Mouse (Mus musculus): ENCODE results near the gene Nrxn3. TPM values are rescaled to one million over a fixed set of nuclear protein-coding genes. Genes with fewer than 3 reads are reported as not detected.

The Nrxn3 gene
- polyA plus RNA-seq, 1 experiment from 2014 or later = 2.7 TPM

DNA sequence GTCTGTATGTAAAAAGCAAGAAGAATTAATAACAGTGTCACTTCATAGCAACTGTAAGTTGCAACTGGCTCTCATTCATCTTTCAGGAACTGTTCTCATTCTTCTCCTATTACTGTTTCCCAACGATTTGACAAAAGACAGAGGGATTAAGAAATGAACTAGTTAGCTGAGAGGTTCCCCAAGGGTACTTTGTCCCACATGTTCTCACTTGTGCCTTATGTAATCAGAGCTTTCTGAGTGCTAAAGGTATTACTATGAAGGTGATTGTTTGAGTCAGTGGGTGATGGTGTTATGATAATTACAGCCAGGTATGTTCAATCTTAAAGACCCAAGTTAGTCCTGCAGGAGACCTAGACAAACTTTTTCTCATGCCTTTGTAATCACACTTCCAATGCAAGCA lies 918.8 kb downstream of the Nrxn3 start:
- Histone ChIP-seq H3K4me2 (no peak overlapping the region), H3K27ac (no peak overlapping the region), H3K4me1 (no peaks in the 10 kb centered on the region), H3K27me3 (no peaks in the 10 kb centered on the region), H3K9ac (no peak overlapping the region), H3K36me3 (no peaks in the 10 kb centered on the region), H3K9me3 (no peaks in the 10 kb centered on the region), H3K4me3 (no peak overlapping the region)
- no peak for ATAC-seq (ENCODE audit: borderline replicate concordance, extremely low read depth, low FRiP score, low TSS enrichment)
- 20% methylated on average over 1 of the region's 1 CpGs for whole genome bisulfite sequencing

DNA sequence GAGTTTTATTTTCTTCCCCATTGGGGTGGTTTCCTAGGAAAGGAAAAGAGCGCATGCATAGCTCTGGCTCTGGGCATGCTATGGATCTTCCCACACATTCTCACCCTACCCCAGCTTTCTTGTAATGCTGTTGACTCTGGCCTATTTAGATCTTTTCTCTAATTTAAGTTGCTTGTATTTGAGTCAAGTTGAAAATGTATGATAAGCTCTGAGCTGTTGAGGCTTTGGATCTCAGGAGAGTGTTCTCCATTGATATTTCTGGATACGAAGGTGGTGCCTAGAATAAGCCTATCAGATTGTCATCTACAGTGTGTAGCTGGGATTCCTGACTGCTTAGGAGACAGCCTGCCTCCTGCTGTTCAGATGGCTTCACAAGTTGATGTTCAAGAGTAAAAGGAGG lies 930.5 kb downstream of the Nrxn3 start:
- no peak for ATAC-seq (ENCODE audit: borderline replicate concordance, extremely low read depth, low FRiP score, low TSS enrichment)
- H3K36me3 ChIP-seq = no peaks in the 10 kb centered on the region
- no peak overlapping the region for H3K27ac ChIP-seq
- H3K4me1 ChIP-seq = no peaks in the 10 kb centered on the region
- H3K4me2 ChIP-seq = no peak overlapping the region
- no peak overlapping the region for H3K4me3 ChIP-seq
- no peak overlapping the region for H3K9ac ChIP-seq
- no peaks in the 10 kb centered on the region for H3K27me3 ChIP-seq
- no peaks in the 10 kb centered on the region for H3K9me3 ChIP-seq
- 79% methylated on average over 2 of the region's 2 CpGs for WGBS

- Histone ChIP-seq H3K27me3 (no peaks in the 10 kb centered on the region), H3K27ac (no peak overlapping the region), H3K4me3 (no peak overlapping the region), H3K36me3 (no peaks in the 10 kb centered on the region), H3K9me3 (no peaks in the 10 kb centered on the region), H3K4me1 (no peaks in the 10 kb centered on the region), H3K4me2 (no peak overlapping the region), H3K9ac (no peak overlapping the region)
- ATAC-seq (ENCODE audit: borderline replicate concordance, extremely low read depth, low FRiP score, low TSS enrichment) = no peak
- WGBS = 73% methylated on average over 3 of the region's 3 CpGs
Measured at GRCm38 (mm10) chr12:89661219-89661618, 938.5 kb downstream of the Nrxn3 start.

- no peak for ATAC-seq (ENCODE audit: borderline replicate concordance, extremely low read depth, low FRiP score, low TSS enrichment)
- no peak overlapping the region for H3K27ac ChIP-seq
- H3K36me3 ChIP-seq = no peaks in the 10 kb centered on the region
- H3K4me1 ChIP-seq = no peaks in the 10 kb centered on the region
- H3K27me3 ChIP-seq = no peaks in the 10 kb centered on the region
- no peak overlapping the region for H3K4me2 ChIP-seq
- no peaks in the 10 kb centered on the region for H3K9me3 ChIP-seq
- no peak overlapping the region for H3K4me3 ChIP-seq
- H3K9ac ChIP-seq = no peak overlapping the region
- 58% methylated on average over 2 of the region's 2 CpGs for WGBS
Measured at GRCm38 (mm10) chr12:89668856-89669255, 946.2 kb downstream of the Nrxn3 start.

DNA sequence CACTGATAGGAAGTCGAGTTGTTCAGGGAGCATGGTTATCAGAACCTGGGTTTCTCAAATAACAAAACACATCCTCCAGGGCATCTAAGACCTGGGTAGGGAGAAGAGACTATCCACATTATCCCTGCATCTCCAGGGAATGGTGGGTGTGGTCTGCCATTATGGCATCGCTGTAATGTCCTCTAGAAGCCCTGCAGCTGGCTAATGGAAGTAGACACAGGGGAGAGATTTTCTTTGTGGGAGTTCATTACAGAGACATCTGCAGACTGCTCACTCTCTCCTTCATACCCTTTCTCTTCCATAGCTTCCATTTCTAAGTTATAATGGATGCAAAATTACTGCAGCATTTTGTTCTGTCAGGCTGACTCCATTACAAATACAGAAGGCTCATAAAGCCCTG lies 950.1 kb downstream of the Nrxn3 start:
- H3K27me3 ChIP-seq = no peaks in the 10 kb centered on the region
- 68% methylated on average over 2 of the region's 2 CpGs for WGBS
- no peaks in the 10 kb centered on the region for H3K9me3 ChIP-seq
- H3K4me1 ChIP-seq = no peaks in the 10 kb centered on the region
- H3K9ac ChIP-seq = no peak overlapping the region
- H3K27ac ChIP-seq = no peak overlapping the region
- H3K4me3 ChIP-seq = no peak overlapping the region
- no peak for ATAC-seq (ENCODE audit: borderline replicate concordance, extremely low read depth, low FRiP score, low TSS enrichment)
- H3K36me3 ChIP-seq = no peaks in the 10 kb centered on the region
- H3K4me2 ChIP-seq = no peak overlapping the region

GRCm38 (mm10) chr12:89685633-89686032 lies 963.0 kb downstream of the Nrxn3 start:
- Histone ChIP-seq H3K4me1 (no peaks in the 10 kb centered on the region), H3K9ac (no peak overlapping the region), H3K4me2 (no peak overlapping the region), H3K9me3 (no peaks in the 10 kb centered on the region), H3K36me3 (no peaks in the 10 kb centered on the region), H3K27me3 (no peaks in the 10 kb centered on the region), H3K4me3 (no peak overlapping the region), H3K27ac (no peak overlapping the region)
- no peak for ATAC-seq (ENCODE audit: borderline replicate concordance, extremely low read depth, low FRiP score, low TSS enrichment)
- 56% methylated on average over 2 of the region's 2 CpGs for WGBS

GRCm38 (mm10) chr12:89689086-89689485 lies 966.4 kb downstream of the Nrxn3 start:
- 86% methylated on average over 7 of the region's 7 CpGs for WGBS
- H3K4me1 ChIP-seq = no peaks in the 10 kb centered on the region
- H3K27me3 ChIP-seq = no peaks in the 10 kb centered on the region
- H3K4me3 ChIP-seq = no peak overlapping the region
- no peaks in the 10 kb centered on the region for H3K9me3 ChIP-seq
- no peak overlapping the region for H3K27ac ChIP-seq
- no peaks in the 10 kb centered on the region for H3K36me3 ChIP-seq
- H3K9ac ChIP-seq = no peak overlapping the region
- ATAC-seq (ENCODE audit: borderline replicate concordance, extremely low read depth, low FRiP score, low TSS enrichment) = no peak
- no peak overlapping the region for H3K4me2 ChIP-seq

DNA sequence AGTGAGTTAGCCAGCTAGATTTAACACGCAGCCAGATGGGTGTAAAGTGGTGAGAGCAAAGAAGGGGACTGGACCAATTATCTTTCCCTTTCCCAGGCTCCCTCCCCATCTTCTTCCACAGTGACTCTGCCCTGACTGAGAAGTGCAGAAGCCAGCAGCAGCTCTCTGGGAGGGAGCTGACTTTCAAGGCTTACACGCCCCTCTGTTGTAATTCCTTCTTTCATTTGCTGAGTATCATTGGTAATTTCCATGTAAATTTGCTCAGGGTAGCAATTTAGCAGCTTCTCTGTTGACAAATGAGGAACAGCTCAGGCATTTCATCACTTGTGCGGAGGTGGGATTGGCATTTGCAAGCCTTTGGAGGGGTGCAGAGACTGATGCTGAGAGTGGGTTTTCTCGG lies 976.8 kb downstream of the Nrxn3 start:
- 30% methylated on average over 4 of the region's 4 CpGs for WGBS
- Histone ChIP-seq H3K27ac (no peak overlapping the region), H3K4me2 (no peak overlapping the region), H3K36me3 (no peaks in the 10 kb centered on the region), H3K4me3 (no peak overlapping the region), H3K4me1 (no peaks in the 10 kb centered on the region), H3K27me3 (no peaks in the 10 kb centered on the region), H3K9me3 (no peaks in the 10 kb centered on the region), H3K9ac (no peak overlapping the region)
- ATAC-seq (ENCODE audit: borderline replicate concordance, extremely low read depth, low FRiP score, low TSS enrichment) = no peak

- Histone ChIP-seq H3K27me3 (no peaks in the 10 kb centered on the region), H3K4me3 (no peak overlapping the region), H3K27ac (no peak overlapping the region), H3K36me3 (no peaks in the 10 kb centered on the region), H3K4me2 (no peak overlapping the region), H3K9me3 (no peaks in the 10 kb centered on the region), H3K4me1 (no peaks in the 10 kb centered on the region), H3K9ac (no peak overlapping the region)
- ATAC-seq (ENCODE audit: borderline replicate concordance, extremely low read depth, low FRiP score, low TSS enrichment) = peak; percentile 52; the same call in 1 of the 2 replicates
- whole genome bisulfite sequencing = 31% methylated on average over 3 of the region's 3 CpGs
Measured at GRCm38 (mm10) chr12:89700937-89701458, 978.3 kb downstream of the Nrxn3 start.

DNA sequence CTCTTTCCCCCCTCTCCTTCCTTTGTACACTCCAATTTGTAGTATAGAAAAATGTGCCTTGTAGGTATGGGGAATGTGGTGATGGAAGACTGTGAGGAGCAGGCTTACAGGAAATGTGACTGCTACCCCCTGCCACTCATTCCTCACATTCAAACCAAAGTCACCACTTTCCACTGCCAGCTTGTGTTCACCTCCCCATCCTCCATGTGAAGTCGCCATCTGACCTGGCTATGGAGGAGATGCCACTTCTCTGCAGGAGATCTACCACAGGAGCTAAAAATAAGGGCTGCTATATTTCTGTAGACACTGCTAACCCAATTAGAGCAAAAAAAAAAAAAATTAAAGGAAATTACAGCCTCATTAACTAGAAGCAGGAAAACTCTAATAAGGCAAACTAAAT lies 980.3 kb downstream of the Nrxn3 start:
- 69% methylated on average over 1 of the region's 1 CpGs for WGBS
- H3K27ac ChIP-seq = no peak overlapping the region
- ATAC-seq (ENCODE audit: borderline replicate concordance, extremely low read depth, low FRiP score, low TSS enrichment) = no peak
- no peak overlapping the region for H3K4me2 ChIP-seq
- no peaks in the 10 kb centered on the region for H3K4me1 ChIP-seq
- no peaks in the 10 kb centered on the region for H3K36me3 ChIP-seq
- H3K9me3 ChIP-seq = no peaks in the 10 kb centered on the region
- no peaks in the 10 kb centered on the region for H3K27me3 ChIP-seq
- no peak overlapping the region for H3K4me3 ChIP-seq
- no peak overlapping the region for H3K9ac ChIP-seq

DNA sequence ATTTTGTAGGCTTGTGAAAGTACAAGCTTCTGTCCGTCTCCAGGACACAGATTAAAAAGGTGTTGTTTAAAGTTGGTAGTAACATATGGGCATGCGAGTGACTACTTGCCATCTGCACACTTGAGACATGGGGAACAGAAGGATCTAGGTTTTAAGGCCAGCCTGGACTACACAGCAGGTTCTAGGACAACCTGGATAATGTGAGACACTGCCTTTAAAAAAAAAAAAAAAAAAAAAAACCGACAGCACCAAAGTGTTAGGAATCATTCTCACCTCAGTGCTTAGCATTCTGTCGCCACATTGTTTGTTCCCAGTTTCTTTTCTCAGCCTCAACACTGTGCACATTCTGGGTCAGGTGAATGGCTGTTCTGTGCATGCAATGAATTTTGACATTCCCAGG lies 985.2 kb downstream of the Nrxn3 start:
- Histone ChIP-seq H3K9ac (no peak overlapping the region), H3K4me2 (no peak overlapping the region), H3K4me1 (no peaks in the 10 kb centered on the region), H3K27me3 (no peaks in the 10 kb centered on the region), H3K9me3 (no peaks in the 10 kb centered on the region), H3K27ac (no peak overlapping the region), H3K4me3 (no peak overlapping the region), H3K36me3 (no peaks in the 10 kb centered on the region)
- WGBS = 48% methylated on average over 4 of the region's 4 CpGs
- ATAC-seq (ENCODE audit: borderline replicate concordance, extremely low read depth, low FRiP score, low TSS enrichment) = no peak

DNA sequence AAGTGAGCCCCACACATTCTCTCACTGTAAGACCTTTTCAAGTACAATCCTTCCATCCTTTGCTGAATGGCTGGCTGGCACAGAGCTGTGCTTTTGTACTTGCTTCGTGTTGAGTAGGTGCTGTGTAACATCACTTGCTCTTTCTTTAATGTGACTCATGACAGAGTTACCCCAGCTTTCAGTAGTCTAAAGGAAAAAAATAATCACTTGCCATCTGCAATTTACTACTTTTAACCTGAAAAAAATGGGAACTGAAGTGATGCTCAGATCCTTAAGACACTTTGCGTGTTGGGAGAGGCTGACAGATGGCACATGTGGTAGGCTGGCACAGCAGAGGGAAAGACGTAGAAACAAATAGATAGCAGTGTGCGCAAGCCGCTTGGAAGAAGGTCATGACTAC lies 987.8 kb downstream of the Nrxn3 start:
- no peaks in the 10 kb centered on the region for H3K9me3 ChIP-seq
- H3K27me3 ChIP-seq = no peaks in the 10 kb centered on the region
- no peak overlapping the region for H3K9ac ChIP-seq
- H3K4me3 ChIP-seq = no peak overlapping the region
- 90% methylated on average over 5 of the region's 5 CpGs for WGBS
- no peaks in the 10 kb centered on the region for H3K4me1 ChIP-seq
- no peak overlapping the region for H3K4me2 ChIP-seq
- no peaks in the 10 kb centered on the region for H3K36me3 ChIP-seq
- no peak for ATAC-seq (ENCODE audit: borderline replicate concordance, extremely low read depth, low FRiP score, low TSS enrichment)
- no peak overlapping the region for H3K27ac ChIP-seq

DNA sequence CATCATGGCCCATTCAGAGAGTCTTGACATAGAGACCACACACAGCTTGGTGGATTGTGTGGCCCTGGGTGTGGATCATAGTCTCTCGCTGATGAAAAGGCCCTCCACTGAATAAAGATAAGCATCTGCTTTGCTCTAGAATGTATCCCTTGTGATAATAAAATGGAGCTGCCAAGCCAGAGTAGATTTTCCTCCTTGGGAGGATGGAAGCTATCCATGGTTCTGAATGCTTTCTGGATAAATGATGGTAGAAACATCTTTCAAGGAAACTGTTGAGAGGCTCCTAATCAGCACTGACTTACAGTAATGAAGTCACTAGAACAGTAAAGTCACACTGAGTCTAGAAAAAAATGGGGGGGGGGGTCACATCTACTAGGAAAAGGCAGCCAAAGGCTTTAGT lies 989.1 kb downstream of the Nrxn3 start:
- no peaks in the 10 kb centered on the region for H3K4me1 ChIP-seq
- 67% methylated on average over 1 of the region's 1 CpGs for WGBS
- H3K4me3 ChIP-seq = no peak overlapping the region
- H3K4me2 ChIP-seq = no peak overlapping the region
- no peaks in the 10 kb centered on the region for H3K27me3 ChIP-seq
- H3K9ac ChIP-seq = no peak overlapping the region
- H3K27ac ChIP-seq = no peak overlapping the region
- H3K9me3 ChIP-seq = no peaks in the 10 kb centered on the region
- no peak for ATAC-seq (ENCODE audit: borderline replicate concordance, extremely low read depth, low FRiP score, low TSS enrichment)
- H3K36me3 ChIP-seq = no peaks in the 10 kb centered on the region

Data from lung, embryonic 15.5 days (tissue).